Mouse (Mus musculus) layer of hippocampus, adult 9-11 months (tissue): ENCODE data around the gene Dpep2nb.
A peak's percentile ranks its signal among the peaks of the same experiment; 100 is the strongest.
"Not testable (repeated sequence)": the region's sequence is repeated elsewhere in the genome, so short reads cannot be mapped to it uniquely, and the experiment has no call there.

Experiments
- DNase-seq: peaks from one replicate; pipeline ENCODE4 v3.0.0; 2022

The Dpep2nb gene

GRCm38 (mm10) chr8:106005875-106006274 is at the start of gene Dpep2nb:
TSS of gene Dpep2nb (minus strand) at chr8:106005975.
- DNase-seq, result no peak

GRCm38 (mm10) chr8:106055038-106055437 is 49.3 kb upstream of the Dpep2nb start:
- no peak for DNase-seq

- DNase-seq, result no peak
Observed at GRCm38 (mm10) chr8:106054190-106054811, 48.5 kb upstream of the Dpep2nb start.

- DNase-seq, result peak; percentile 52
Observed at GRCm38 (mm10) chr8:106052510-106053089, 46.8 kb upstream of the Dpep2nb start.

GRCm38 (mm10) chr8:106051068-106051467 is 45.3 kb upstream of the Dpep2nb start:
- no peak for DNase-seq

GRCm38 (mm10) chr8:106049840-106050239 is 44.1 kb upstream of the Dpep2nb start:
- no peak for DNase-seq

- DNase-seq, result no peak
Observed at GRCm38 (mm10) chr8:106047854-106048630, 42.3 kb upstream of the Dpep2nb start.

- no peak for DNase-seq
Observed at GRCm38 (mm10) chr8:106046872-106047559, 41.2 kb upstream of the Dpep2nb start.

- DNase-seq, result no peak
Observed at GRCm38 (mm10) chr8:106044151-106044550, 38.4 kb upstream of the Dpep2nb start.

- DNase-seq, result no peak
Observed at GRCm38 (mm10) chr8:106043055-106043454, 37.3 kb upstream of the Dpep2nb start.

GRCm38 (mm10) chr8:106040218-106040617 is 34.4 kb upstream of the Dpep2nb start:
- no peak for DNase-seq

GRCm38 (mm10) chr8:106039605-106040004 is 33.8 kb upstream of the Dpep2nb start:
- no peak for DNase-seq

- no peak for DNase-seq
Observed at GRCm38 (mm10) chr8:106038721-106039120, 32.9 kb upstream of the Dpep2nb start.

- DNase-seq, result peak; percentile 40
Observed at GRCm38 (mm10) chr8:106022483-106022882, 16.7 kb upstream of the Dpep2nb start.

- no peak for DNase-seq
Observed at GRCm38 (mm10) chr8:106018039-106018438, 12.3 kb upstream of the Dpep2nb start.

- no peak for DNase-seq
Observed at GRCm38 (mm10) chr8:106017130-106017529, 11.4 kb upstream of the Dpep2nb start.

- no peak for DNase-seq
Observed at GRCm38 (mm10) chr8:106016284-106016683, 10.5 kb upstream of the Dpep2nb start.

GRCm38 (mm10) chr8:106012203-106012602 is 6.4 kb upstream of the Dpep2nb start:
- DNase-seq, result not testable (repeated sequence)

- DNase-seq, result no peak
Observed at GRCm38 (mm10) chr8:106011643-106011986, 5.8 kb upstream of the Dpep2nb start, which contains the start of gene Ddx28. TSS of gene Ddx28 (minus strand) at chr8:106011882.

- peak; percentile 92 for DNase-seq
Observed at GRCm38 (mm10) chr8:106010748-106011642, 5.2 kb upstream of the Dpep2nb start.

- not testable (repeated sequence) for DNase-seq
Observed at GRCm38 (mm10) chr8:106007891-106008290, 2.1 kb upstream of the Dpep2nb start.

- DNase-seq, result no peak
Observed at GRCm38 (mm10) chr8:106007135-106007534, 1.4 kb upstream of the Dpep2nb start.
